Mouse (Mus musculus): Measurements from ENCODE around the gene Pgam2. TPM values are rescaled to one million over a fixed set of nuclear protein-coding genes. Genes with fewer than 3 reads are reported as not detected.

Gene Pgam2
- polyA plus RNA-seq, 1 experiment from 2014 or later = 3.9 TPM

- Histone ChIP-seq H3K27ac (replicated peaks) (no peak overlapping the region), H3K36me3 (ENCODE audit: control insufficient read depth, insufficient read depth, low read length) (peaks cover 3% of the 10 kb centered on the region), H3K4me1 (replicated peaks; ENCODE audit: control insufficient read depth, insufficient read depth) (no peaks in the 10 kb centered on the region), H3K9me3 (ENCODE audit: control insufficient read depth, low read length) (no peaks in the 10 kb centered on the region), H3K9ac (ENCODE audit: low read length) (no peak overlapping the region), H3K4me2 (replicated peaks; ENCODE audit: low read depth) (no peak overlapping the region), H3K27me3 (ENCODE audit: control insufficient read depth, insufficient read depth, low read length) (no peaks in the 10 kb centered on the region), H3K4me3 (ENCODE audit: low read depth, low read length) (no peak overlapping the region)
- no peak for ATAC-seq (ENCODE audit: low FRiP score, low TSS enrichment)
- 45% methylated on average over 5 of the region's 5 CpGs for WGBS
- TF ChIP-seq EP300 (optimal IDR thresholded peaks at IDR 0.05) = no peak
- TF ChIP-seq CTCF (IDR thresholded peaks at IDR 0.05; ENCODE audit: low read depth) = no peak
- DNase-seq (ENCODE audit: low spot score) = peak; percentile 12
Measured at GRCm38 (mm10) chr11:5804174-5804573, 641 bp upstream of the Pgam2 start.

- H3K4me2 ChIP-seq (replicated peaks; ENCODE audit: low read depth) = no peak overlapping the region
- no peak overlapping the region for H3K9ac ChIP-seq (ENCODE audit: low read length)
- DNase-seq (ENCODE audit: low spot score) (peak; percentile 14), ATAC-seq (ENCODE audit: low FRiP score, low TSS enrichment) (0 out of 2 replicates have a peak, but pooled peaks have one; percentile 18)
- no peaks in the 10 kb centered on the region for H3K9me3 ChIP-seq (ENCODE audit: control insufficient read depth, low read length)
- 72% methylated on average over 8 of the region's 8 CpGs for WGBS
- H3K36me3 ChIP-seq (ENCODE audit: control insufficient read depth, insufficient read depth, low read length) = peaks cover 13% of the 10 kb centered on the region
- no peak overlapping the region for H3K4me3 ChIP-seq (ENCODE audit: low read depth, low read length)
- no peaks in the 10 kb centered on the region for H3K27me3 ChIP-seq (ENCODE audit: control insufficient read depth, insufficient read depth, low read length)
- H3K27ac ChIP-seq (replicated peaks) = no peak overlapping the region
- TF ChIP-seq EP300 (optimal IDR thresholded peaks at IDR 0.05) = no peak
- H3K4me1 ChIP-seq (replicated peaks; ENCODE audit: control insufficient read depth, insufficient read depth) = no peaks in the 10 kb centered on the region
Measured at GRCm38 (mm10) chr11:5802457-5803217, 896 bp downstream of the Pgam2 start.

GRCm38 (mm10) chr11:5802005-5802404 is 1.5 kb downstream of the Pgam2 start:
- ATAC-seq (ENCODE audit: low FRiP score, low TSS enrichment) (peak; percentile 54), DNase-seq (ENCODE audit: low spot score) (peak; percentile 62)
- WGBS = 57% methylated on average over 12 of the region's 12 CpGs
- Histone ChIP-seq H3K27ac (replicated peaks) (no peak overlapping the region), H3K27me3 (ENCODE audit: control insufficient read depth, insufficient read depth, low read length) (no peaks in the 10 kb centered on the region), H3K4me1 (replicated peaks; ENCODE audit: control insufficient read depth, insufficient read depth) (no peaks in the 10 kb centered on the region), H3K9ac (ENCODE audit: low read length) (no peak overlapping the region), H3K9me3 (ENCODE audit: control insufficient read depth, low read length) (no peaks in the 10 kb centered on the region), H3K36me3 (ENCODE audit: control insufficient read depth, insufficient read depth, low read length) (peaks cover 18% of the 10 kb centered on the region), H3K4me2 (replicated peaks; ENCODE audit: low read depth) (no peak overlapping the region), H3K4me3 (ENCODE audit: low read depth, low read length) (no peak overlapping the region)
- TF ChIP-seq CTCF (IDR thresholded peaks at IDR 0.05; ENCODE audit: low read depth) (0 out of 2 replicates have a peak, but pooled peaks have one; percentile 5), EP300 (optimal IDR thresholded peaks at IDR 0.05) (no peak)

- DNase-seq (ENCODE audit: low spot score) (peak; percentile 12), ATAC-seq (ENCODE audit: low FRiP score, low TSS enrichment) (no peak)
- Histone ChIP-seq H3K4me1 (replicated peaks; ENCODE audit: control insufficient read depth, insufficient read depth) (no peaks in the 10 kb centered on the region), H3K9me3 (ENCODE audit: control insufficient read depth, low read length) (no peaks in the 10 kb centered on the region), H3K4me2 (replicated peaks; ENCODE audit: low read depth) (no peak overlapping the region), H3K27me3 (ENCODE audit: control insufficient read depth, insufficient read depth, low read length) (no peaks in the 10 kb centered on the region), H3K9ac (ENCODE audit: low read length) (no peak overlapping the region), H3K4me3 (ENCODE audit: low read depth, low read length) (no peak overlapping the region), H3K27ac (replicated peaks) (no peak overlapping the region), H3K36me3 (ENCODE audit: control insufficient read depth, insufficient read depth, low read length) (peaks cover 23% of the 10 kb centered on the region)
- TF ChIP-seq EP300 (optimal IDR thresholded peaks at IDR 0.05) (no peak), CTCF (IDR thresholded peaks at IDR 0.05; ENCODE audit: low read depth) (no peak)
- WGBS = 88% methylated on average over 16 of the region's 16 CpGs
Measured at GRCm38 (mm10) chr11:5801511-5801910, 2.0 kb downstream of the Pgam2 start.

- DNase-seq (ENCODE audit: low spot score) (peak; percentile 15), ATAC-seq (ENCODE audit: low FRiP score, low TSS enrichment) (no peak)
- TF ChIP-seq CTCF (IDR thresholded peaks at IDR 0.05; ENCODE audit: low read depth) = no peak
- TF ChIP-seq EP300 (optimal IDR thresholded peaks at IDR 0.05) = no peak
- Histone ChIP-seq H3K4me1 (replicated peaks; ENCODE audit: control insufficient read depth, insufficient read depth) (no peaks in the 10 kb centered on the region), H3K9ac (ENCODE audit: low read length) (0 out of 2 replicates have a peak overlapping the region, but pooled peaks have one; percentile 13), H3K27ac (replicated peaks) (no peak overlapping the region), H3K4me3 (ENCODE audit: low read depth, low read length) (no peak overlapping the region), H3K9me3 (ENCODE audit: control insufficient read depth, low read length) (no peaks in the 10 kb centered on the region), H3K4me2 (replicated peaks; ENCODE audit: low read depth) (no peak overlapping the region), H3K27me3 (ENCODE audit: control insufficient read depth, insufficient read depth, low read length) (no peaks in the 10 kb centered on the region), H3K36me3 (ENCODE audit: control insufficient read depth, insufficient read depth, low read length) (peaks cover 34% of the 10 kb centered on the region)
- WGBS = 71% methylated on average over 17 of the region's 17 CpGs
Measured at GRCm38 (mm10) chr11:5799621-5800490, 3.7 kb downstream of the Pgam2 start.
